Mouse (Mus musculus) megakaryocyte, embryonic 14.5 days (primary cell): Measurements from ENCODE around the gene 4930467E23Rik.
"Not testable (repeated sequence)": the region's sequence is repeated elsewhere in the genome, so short reads cannot be mapped to it uniquely, and the experiment has no call there.

ENCODE experiments used
- FLI1 ChIP-seq: IDR thresholded peaks from 2 replicates; pipeline ENCODE4 v1.6.1; 2012; ENCODE audit warnings: low read length, inconsistent platforms, mixed read lengths
- GATA1 ChIP-seq: IDR thresholded peaks from 3 replicates; pipeline ENCODE4 v1.6.1; 2012; ENCODE audit warnings: mixed read lengths, low read length, inconsistent platforms, borderline replicate concordance

- TF ChIP-seq FLI1, GATA1: not testable (repeated sequence)
These were observed 38.0 kb upstream of the 4930467E23Rik start for GRCm38 (mm10) chr8:19691421-19691820.
